Mouse (Mus musculus) ES-E14 (cell line): ENCODE measurements around the gene Ndufs4.

ENCODE experiments used
- HCFC1 ChIP-seq: IDR thresholded peaks from 2 replicates; pipeline ENCODE4 v1.6.1; 2012; ENCODE audit warnings: low read length, inconsistent platforms, borderline replicate concordance; ENCODE audit not compliant: insufficient read depth
- ZC3H11A ChIP-seq: IDR thresholded peaks from 2 replicates; pipeline ENCODE4 v1.6.1; 2012; ENCODE audit warnings: low read depth, mild to moderate bottlenecking, inconsistent platforms, low read length, borderline replicate concordance

GRCm38 (mm10) chr13:114362086-114362485 is 26.0 kb downstream of the Ndufs4 start:
- TF ChIP-seq HCFC1: no peak
- no peak for TF ChIP-seq ZC3H11A
